Mouse (Mus musculus): Measurements from ENCODE around the gene Rsph1. TPM values are rescaled to one million over a fixed set of nuclear protein-coding genes. Genes with fewer than 3 reads are reported as not detected.
"Not testable (repeated sequence)": the region's sequence is repeated elsewhere in the genome, so short reads cannot be mapped to it uniquely, and the experiment has no call there.

The Rsph1 gene
- polyA plus RNA-seq, 1 experiment, result 10.4 TPM

DNA sequence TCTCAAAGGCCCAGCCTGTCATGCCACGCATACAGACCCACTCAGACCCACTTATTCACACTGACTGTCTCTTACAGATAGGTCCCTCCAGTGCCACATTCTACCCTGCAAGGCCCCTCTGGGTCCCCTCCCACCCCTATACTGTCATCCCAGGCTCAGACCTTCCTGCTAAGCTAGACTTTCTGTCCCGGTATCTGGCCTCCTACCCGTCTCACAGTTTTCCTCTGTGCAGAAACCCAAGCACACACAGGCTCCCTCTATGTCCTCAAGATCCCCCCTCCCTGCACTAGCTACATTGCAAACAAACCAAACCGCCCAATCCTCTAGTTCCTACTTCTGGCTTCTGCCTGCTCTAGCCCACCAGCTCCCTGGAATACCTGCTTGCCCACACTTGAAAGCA lies 748 bp upstream of the Rsph1 start:
- 77% methylated on average over 4 of the region's 4 CpGs for WGBS

GRCm38 (mm10) chr17:31276207-31276921 lies 819 bp downstream of the Rsph1 start:
- Histone ChIP-seq H3K4me1 (ENCODE audit: control insufficient read depth, insufficient read depth, low read length) (peaks cover 5% of the 10 kb centered on the region), H3K4me3 (replicated peaks; ENCODE audit: control insufficient read depth, low read depth, low read length) (no peak overlapping the region), H3K27ac (ENCODE audit: control insufficient read depth, insufficient read depth, low read depth, low read length, poor library complexity) (peak overlapping the region; percentile 21)
- TF ChIP-seq CTCF (IDR thresholded peaks at IDR 0.05; ENCODE audit: control insufficient read depth, insufficient read depth, low read length) (no peak), POLR2A (IDR thresholded peaks at IDR 0.05; ENCODE audit: borderline replicate concordance, control insufficient read depth, low read depth, low read length) (no peak)
- 54% methylated on average over 9 of the region's 9 CpGs for WGBS

More for the DNA sequence above, 748 bp upstream of the Rsph1 start:
- Histone ChIP-seq H3K4me3 (replicated peaks; ENCODE audit: control insufficient read depth, low read depth, low read length) (no peak overlapping the region), H3K27ac (ENCODE audit: control insufficient read depth, insufficient read depth, low read depth, low read length, poor library complexity) (no peak overlapping the region), H3K4me1 (ENCODE audit: control insufficient read depth, insufficient read depth, low read length) (peaks cover 5% of the 10 kb centered on the region)
- TF ChIP-seq POLR2A (IDR thresholded peaks at IDR 0.05; ENCODE audit: borderline replicate concordance, control insufficient read depth, low read depth, low read length) (no peak), CTCF (IDR thresholded peaks at IDR 0.05; ENCODE audit: control insufficient read depth, insufficient read depth, low read length) (no peak)

- Histone ChIP-seq H3K4me1 (ENCODE audit: control insufficient read depth, insufficient read depth, low read length) (peaks cover 5% of the 10 kb centered on the region), H3K4me3 (replicated peaks; ENCODE audit: control insufficient read depth, low read depth, low read length) (no peak overlapping the region), H3K27ac (ENCODE audit: control insufficient read depth, insufficient read depth, low read depth, low read length, poor library complexity) (no peak overlapping the region)
- 23% methylated on average over 6 of the region's 6 CpGs for WGBS
- TF ChIP-seq POLR2A (IDR thresholded peaks at IDR 0.05; ENCODE audit: borderline replicate concordance, control insufficient read depth, low read depth, low read length) (no peak), CTCF (IDR thresholded peaks at IDR 0.05; ENCODE audit: control insufficient read depth, insufficient read depth, low read length) (no peak)
These were observed 2.0 kb downstream of the Rsph1 start for GRCm38 (mm10) chr17:31275181-31275580.

GRCm38 (mm10) chr17:31273631-31274030 lies 3.6 kb downstream of the Rsph1 start:
- peaks cover 7% of the 10 kb centered on the region for H3K4me1 ChIP-seq (ENCODE audit: control insufficient read depth, insufficient read depth, low read length)
- 88% methylated on average over 8 of the region's 8 CpGs for WGBS
- no peak overlapping the region for H3K4me3 ChIP-seq (replicated peaks; ENCODE audit: control insufficient read depth, low read depth, low read length)
- TF ChIP-seq CTCF (IDR thresholded peaks at IDR 0.05; ENCODE audit: control insufficient read depth, insufficient read depth, low read length), result no peak
- no peak for TF ChIP-seq POLR2A (IDR thresholded peaks at IDR 0.05; ENCODE audit: borderline replicate concordance, control insufficient read depth, low read depth, low read length)
- H3K27ac ChIP-seq (ENCODE audit: control insufficient read depth, insufficient read depth, low read depth, low read length, poor library complexity), result no peak overlapping the region

DNA sequence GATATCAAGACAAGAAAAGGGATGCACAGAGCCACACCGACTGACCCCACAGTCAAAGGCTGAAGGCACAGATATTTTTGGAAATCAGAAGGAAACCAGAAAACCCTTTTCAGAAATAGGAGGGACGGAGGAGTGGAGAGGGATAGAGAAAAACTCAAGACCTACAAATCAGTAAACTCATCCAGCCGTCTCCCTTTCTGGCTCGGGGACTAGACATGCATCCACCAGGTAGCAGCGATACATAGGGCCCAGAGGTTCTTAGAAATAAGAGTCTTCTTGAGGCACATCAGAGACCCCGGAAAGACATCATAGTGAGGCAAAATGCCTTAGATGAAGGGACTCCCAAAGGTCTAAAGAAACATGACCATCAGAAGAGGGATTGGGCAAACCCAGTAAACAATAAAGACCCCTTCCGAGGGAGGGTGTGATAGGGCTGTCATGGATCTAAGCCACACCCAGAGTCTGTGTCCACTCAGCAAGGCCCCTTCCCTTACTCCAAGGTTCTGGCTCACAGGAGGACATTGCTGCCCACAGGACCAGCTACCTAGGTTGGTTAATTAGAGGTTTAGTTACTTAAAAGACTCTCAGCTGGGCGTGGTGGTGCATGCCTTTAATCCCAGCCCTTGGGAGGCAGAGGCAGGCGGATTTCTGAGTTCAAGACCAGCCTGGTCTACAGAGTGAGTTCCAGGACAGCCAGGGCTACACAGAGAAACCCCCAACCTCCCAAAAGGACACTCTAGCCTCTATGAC lies 4.6 kb downstream of the Rsph1 start:
- TF ChIP-seq POLR2A (IDR thresholded peaks at IDR 0.05; ENCODE audit: borderline replicate concordance, control insufficient read depth, low read depth, low read length) (no peak), CTCF (IDR thresholded peaks at IDR 0.05; ENCODE audit: control insufficient read depth, insufficient read depth, low read length) (no peak)
- no peak overlapping the region for H3K27ac ChIP-seq (ENCODE audit: control insufficient read depth, insufficient read depth, low read depth, low read length, poor library complexity)
- peaks cover 9% of the 10 kb centered on the region for H3K4me1 ChIP-seq (ENCODE audit: control insufficient read depth, insufficient read depth, low read length)
- no peak overlapping the region for H3K4me3 ChIP-seq (replicated peaks; ENCODE audit: control insufficient read depth, low read depth, low read length)
- 84% methylated on average over 9 of the region's 9 CpGs for WGBS

DNA sequence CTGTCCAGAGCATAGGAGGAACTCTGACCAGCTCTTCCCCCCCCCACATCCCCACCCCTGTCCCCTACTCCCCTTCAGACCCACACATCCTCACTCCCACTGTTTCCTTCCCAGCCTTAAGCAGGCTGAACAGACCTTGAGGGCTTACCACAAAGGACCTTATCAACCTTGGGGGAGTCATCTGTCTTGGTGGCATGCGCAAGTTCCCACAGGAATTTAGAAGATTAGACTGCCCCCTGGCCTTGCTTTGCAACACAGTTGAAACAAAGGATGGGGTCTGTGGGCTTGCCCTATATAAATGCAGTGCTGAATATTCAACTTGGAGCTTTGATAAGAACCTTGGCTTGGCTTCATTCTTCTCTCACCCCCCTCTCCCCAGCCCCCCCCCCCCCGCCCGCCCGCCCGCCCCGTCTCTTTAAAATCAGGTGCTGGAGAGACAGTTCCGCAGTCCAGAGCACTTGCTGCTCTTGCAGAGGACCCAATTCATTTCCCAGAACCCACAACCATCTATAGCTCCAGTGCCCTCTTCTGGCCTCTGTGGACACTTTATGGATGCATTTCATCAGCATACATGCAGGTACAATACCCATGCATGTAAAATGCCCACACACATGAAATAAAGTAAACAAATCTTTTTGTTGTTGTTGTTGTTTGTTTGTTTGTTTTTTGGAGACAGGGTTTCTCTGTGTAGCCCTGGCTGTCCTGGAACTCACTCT lies 5.9 kb downstream of the Rsph1 start:
- H3K4me1 ChIP-seq (ENCODE audit: control insufficient read depth, insufficient read depth, low read length), result peaks cover 9% of the 10 kb centered on the region
- H3K4me3 ChIP-seq (replicated peaks; ENCODE audit: control insufficient read depth, low read depth, low read length), result no peak overlapping the region
- WGBS, result 17% methylated on average over 3 of the region's 7 CpGs
- H3K27ac ChIP-seq (ENCODE audit: control insufficient read depth, insufficient read depth, low read depth, low read length, poor library complexity), result no peak overlapping the region
- TF ChIP-seq CTCF (IDR thresholded peaks at IDR 0.05; ENCODE audit: control insufficient read depth, insufficient read depth, low read length) (no peak), POLR2A (IDR thresholded peaks at IDR 0.05; ENCODE audit: borderline replicate concordance, control insufficient read depth, low read depth, low read length) (no peak)

DNA sequence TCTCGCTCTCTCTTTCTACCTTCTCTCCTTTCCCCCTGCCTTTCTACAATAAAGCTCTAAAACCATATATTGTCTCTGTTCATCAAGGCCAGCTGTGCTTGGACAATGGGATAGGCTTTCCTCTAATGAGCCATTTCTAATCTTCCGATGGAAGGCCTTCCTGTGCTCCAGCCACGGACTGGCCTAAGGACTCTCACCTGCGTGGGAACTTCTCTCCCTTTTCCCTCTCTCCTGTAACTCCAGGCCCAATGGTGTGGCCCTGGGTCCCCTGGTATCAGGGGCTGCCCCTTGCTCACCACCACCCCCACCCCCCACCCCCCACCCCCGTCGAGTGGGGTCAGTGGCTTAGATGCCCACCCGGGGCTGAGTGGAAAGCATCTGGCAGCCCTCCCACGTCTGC lies 6.4 kb downstream of the Rsph1 start:
- not testable (repeated sequence) for H3K4me3 ChIP-seq (replicated peaks; ENCODE audit: control insufficient read depth, low read depth, low read length); H3K27ac ChIP-seq (ENCODE audit: control insufficient read depth, insufficient read depth, low read depth, low read length, poor library complexity)
- peaks cover 13% of the 10 kb centered on the region for H3K4me1 ChIP-seq (ENCODE audit: control insufficient read depth, insufficient read depth, low read length)
- 58% methylated on average over 8 of the region's 8 CpGs for WGBS

DNA sequence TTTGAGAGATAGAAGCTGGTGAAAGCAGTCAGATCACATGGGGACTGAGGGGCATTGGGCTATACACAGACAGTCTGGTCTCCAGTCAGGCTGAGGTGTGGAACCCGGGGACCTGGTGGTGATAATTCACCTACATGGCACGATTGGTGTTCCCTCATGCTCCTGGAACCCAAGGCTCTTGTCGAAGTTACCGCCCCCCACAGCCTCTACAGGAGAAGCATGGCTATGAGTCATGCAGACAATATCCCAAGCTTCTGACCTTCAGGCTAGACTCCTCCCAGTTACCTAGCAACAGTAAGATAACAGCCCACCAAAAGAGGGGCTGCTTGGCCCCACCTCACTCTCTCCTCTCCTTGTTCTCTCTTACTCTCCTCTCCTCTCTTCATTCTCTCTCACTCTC lies 6.9 kb downstream of the Rsph1 start:
- TF ChIP-seq CTCF (IDR thresholded peaks at IDR 0.05; ENCODE audit: control insufficient read depth, insufficient read depth, low read length) (no peak), POLR2A (IDR thresholded peaks at IDR 0.05; ENCODE audit: borderline replicate concordance, control insufficient read depth, low read depth, low read length) (no peak)
- peaks cover 13% of the 10 kb centered on the region for H3K4me1 ChIP-seq (ENCODE audit: control insufficient read depth, insufficient read depth, low read length)
- WGBS, result 79% methylated on average over 4 of the region's 4 CpGs

More for the DNA sequence above, 6.9 kb downstream of the Rsph1 start:
- Histone ChIP-seq H3K27ac (ENCODE audit: control insufficient read depth, insufficient read depth, low read depth, low read length, poor library complexity) (no peak overlapping the region; the same call in 1 of the 2 replicates), H3K4me3 (replicated peaks; ENCODE audit: control insufficient read depth, low read depth, low read length) (peak overlapping the region; percentile 36)
